Mouse (Mus musculus) testis, postnatal 10 days (tissue): ENCODE measurements at regions not wholly inside any gene's neighbourhood (a gene's known extent, or its start where the extent isn't known, plus 50 kb on each side); places are given as distances from the start of the nearest gene placed in this dataset.

ENCODE experiments used
- DNase-seq: peaks from one replicate; pipeline ENCODE4 v3.0.0; 2021; ENCODE audit warnings: low spot score

GRCm38 (mm10) chr9:34143131-34143795, 342.4 kb upstream of the Kirrel3 start:
- DNase-seq = no peak

- DNase-seq = no peak
Measured at GRCm38 (mm10) chr9:34155240-34156019, 330.3 kb upstream of the Kirrel3 start.

- no peak for DNase-seq
Measured at GRCm38 (mm10) chr9:34156581-34156980, 329.1 kb upstream of the Kirrel3 start.

GRCm38 (mm10) chr9:34161119-34161518, 324.6 kb upstream of the Kirrel3 start:
- DNase-seq = no peak

- DNase-seq = no peak
Measured at GRCm38 (mm10) chr9:34186314-34186713, 299.4 kb upstream of the Kirrel3 start.

- no peak for DNase-seq
Measured at GRCm38 (mm10) chr9:34192542-34192941, 293.2 kb upstream of the Kirrel3 start.

- no peak for DNase-seq
Measured at GRCm38 (mm10) chr9:34202122-34202941, 283.4 kb upstream of the Kirrel3 start.

- DNase-seq = no peak
Measured at GRCm38 (mm10) chr9:34202942-34203551, 282.6 kb upstream of the Kirrel3 start.

- no peak for DNase-seq
Measured at GRCm38 (mm10) chr9:34203624-34204365, 281.9 kb upstream of the Kirrel3 start.

GRCm38 (mm10) chr9:34204479-34204878, 281.2 kb upstream of the Kirrel3 start:
- DNase-seq = no peak

- no peak for DNase-seq
Measured at GRCm38 (mm10) chr9:34231561-34231960, 254.1 kb upstream of the Kirrel3 start.

GRCm38 (mm10) chr9:34234734-34235133, 251.0 kb upstream of the Kirrel3 start:
- DNase-seq = no peak

GRCm38 (mm10) chr9:34239531-34239930, 246.2 kb upstream of the Kirrel3 start:
- DNase-seq = no peak

- DNase-seq = no peak
Measured at GRCm38 (mm10) chr9:34243674-34244073, 242.0 kb upstream of the Kirrel3 start.

- no peak for DNase-seq
Measured at GRCm38 (mm10) chr9:34244576-34244975, 241.1 kb upstream of the Kirrel3 start.

GRCm38 (mm10) chr9:34252796-34253195, 232.9 kb upstream of the Kirrel3 start:
- no peak for DNase-seq

GRCm38 (mm10) chr9:34258492-34258891, 227.2 kb upstream of the Kirrel3 start:
- DNase-seq = no peak

- no peak for DNase-seq
Measured at GRCm38 (mm10) chr9:34278068-34278467, 207.6 kb upstream of the Kirrel3 start.

- DNase-seq = no peak
Measured at GRCm38 (mm10) chr9:34279386-34279785, 206.3 kb upstream of the Kirrel3 start.

- DNase-seq = no peak
Measured at GRCm38 (mm10) chr9:34279906-34280305, 205.8 kb upstream of the Kirrel3 start.
